Mouse (Mus musculus) regulatory T cell (primary cell): Measurements from ENCODE around the gene Trim28.

Source experiments
- in situ Hi-C: fragments of 300-600 bp; cut with MboI, MseI; formaldehyde crosslinking; loops from one replicate; pipeline ENCODE4 v1.15.1; 2025; ENCODE audit warnings: high pct_unique_total_duplicates

Trim28 gene

DNA sequence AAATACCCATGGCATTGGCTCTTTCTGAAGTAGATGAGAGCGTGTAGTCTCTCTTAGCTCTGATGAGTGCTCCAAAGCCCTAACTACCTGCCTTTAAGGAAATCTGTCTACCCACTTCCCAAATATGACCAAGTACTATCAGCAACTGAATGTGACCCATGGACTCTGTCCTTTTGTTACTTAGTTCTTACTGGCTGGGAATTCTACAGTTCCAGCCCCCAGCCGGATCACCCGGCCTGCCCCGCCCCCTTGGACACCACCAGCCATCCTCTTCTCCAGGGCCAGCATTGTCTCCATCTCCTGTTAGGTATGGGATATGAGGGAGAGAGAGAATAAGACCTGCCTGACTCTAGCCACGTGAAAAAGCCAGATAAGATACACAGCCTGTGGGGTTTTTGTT, 861 bp upstream of the Trim28 start, which contains the start of gene Slc27a5:
Gene Slc27a5, minus strand, starts transcription at position 140 of the 400 bp plus-strand sequence.
- in situ Hi-C loops = no loop called here

DNA sequence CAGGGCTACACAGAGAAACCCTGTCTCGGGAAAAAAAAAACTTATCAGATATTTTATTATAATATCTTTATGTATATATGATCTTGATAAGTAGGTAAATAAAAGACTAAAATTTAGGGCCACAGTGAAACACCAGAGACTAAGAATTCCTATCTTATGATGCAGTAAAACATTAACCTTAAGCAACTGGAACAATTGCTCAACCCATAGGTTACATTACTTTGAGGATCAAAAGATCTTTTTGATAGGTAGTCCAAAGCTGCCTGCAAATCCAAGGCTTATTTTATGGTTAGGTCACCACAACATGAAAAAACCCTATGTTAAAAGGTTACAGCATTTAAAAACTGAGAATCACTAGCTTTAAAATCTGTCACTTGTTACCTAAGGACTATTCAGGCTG, 2.7 kb downstream of the Trim28 start:
- in situ Hi-C loops = no loop called here

DNA sequence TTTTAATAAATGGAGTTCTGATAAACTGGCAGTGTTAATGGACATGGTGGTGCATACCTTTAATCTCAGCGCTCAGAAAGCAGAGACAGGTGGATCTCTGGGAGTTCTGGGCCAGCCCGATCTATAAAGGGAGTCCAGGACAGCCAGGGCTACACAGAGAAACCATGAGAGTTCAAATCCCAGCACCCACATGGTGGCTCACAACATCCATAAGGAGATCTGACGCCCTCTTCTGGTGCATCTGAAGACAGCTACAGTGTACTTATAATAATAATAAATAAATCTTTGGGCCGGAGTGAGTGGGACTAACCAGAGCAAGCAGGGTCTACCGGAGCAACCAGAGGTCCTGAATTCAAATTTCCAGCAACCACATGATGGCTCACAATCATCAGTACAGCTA, 4.5 kb downstream of the Trim28 start:
- in situ Hi-C loops = no loop called here

DNA sequence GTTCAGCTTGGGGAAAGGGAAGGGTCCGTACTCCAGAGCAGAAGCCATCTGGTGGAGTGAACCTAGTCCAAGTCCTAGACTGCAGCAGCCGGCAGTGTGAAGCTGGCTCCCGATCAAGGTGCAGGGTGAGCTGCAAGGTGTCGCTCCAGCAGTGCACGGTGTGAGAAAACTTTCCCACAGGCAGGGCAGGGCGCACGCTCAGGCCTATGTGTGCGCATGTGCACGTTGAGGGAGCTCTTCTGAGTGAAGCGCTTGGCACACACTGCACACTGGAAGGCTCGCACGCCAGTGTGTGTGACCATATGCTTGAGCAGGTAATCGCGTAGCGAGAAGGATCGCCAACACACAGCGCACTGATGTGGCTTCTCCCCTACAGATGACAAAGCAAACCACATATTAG, 7.1 kb downstream of the Trim28 start:
- in situ Hi-C loops = loop anchor here (5.0 kb wide), 2 partner anchors 36 to 179 kb away; no protein-coding TSS in a partner anchor

DNA sequence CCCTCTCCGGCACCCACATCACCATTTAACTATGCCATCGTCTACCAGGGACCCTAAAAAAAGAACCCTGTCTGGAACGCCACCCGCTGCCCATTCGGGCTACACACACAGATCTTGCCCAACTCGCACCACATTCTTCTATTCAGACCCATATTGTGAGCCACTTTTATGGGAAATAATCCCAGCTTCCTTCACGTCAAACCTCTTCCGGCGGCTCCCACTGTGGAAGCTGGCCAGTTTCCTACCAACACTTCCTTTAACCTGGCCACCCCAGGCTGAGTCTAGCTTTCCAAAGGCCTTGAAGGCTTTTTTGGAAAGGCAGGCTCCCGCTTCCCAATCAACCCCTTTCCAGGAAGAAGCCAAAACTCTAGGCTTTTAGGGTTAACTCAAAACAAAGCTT, 7.6 kb downstream of the Trim28 start:
- in situ Hi-C loops = loop anchor here (5.0 kb wide), 2 partner anchors 36 to 179 kb away; no protein-coding TSS in a partner anchor

DNA sequence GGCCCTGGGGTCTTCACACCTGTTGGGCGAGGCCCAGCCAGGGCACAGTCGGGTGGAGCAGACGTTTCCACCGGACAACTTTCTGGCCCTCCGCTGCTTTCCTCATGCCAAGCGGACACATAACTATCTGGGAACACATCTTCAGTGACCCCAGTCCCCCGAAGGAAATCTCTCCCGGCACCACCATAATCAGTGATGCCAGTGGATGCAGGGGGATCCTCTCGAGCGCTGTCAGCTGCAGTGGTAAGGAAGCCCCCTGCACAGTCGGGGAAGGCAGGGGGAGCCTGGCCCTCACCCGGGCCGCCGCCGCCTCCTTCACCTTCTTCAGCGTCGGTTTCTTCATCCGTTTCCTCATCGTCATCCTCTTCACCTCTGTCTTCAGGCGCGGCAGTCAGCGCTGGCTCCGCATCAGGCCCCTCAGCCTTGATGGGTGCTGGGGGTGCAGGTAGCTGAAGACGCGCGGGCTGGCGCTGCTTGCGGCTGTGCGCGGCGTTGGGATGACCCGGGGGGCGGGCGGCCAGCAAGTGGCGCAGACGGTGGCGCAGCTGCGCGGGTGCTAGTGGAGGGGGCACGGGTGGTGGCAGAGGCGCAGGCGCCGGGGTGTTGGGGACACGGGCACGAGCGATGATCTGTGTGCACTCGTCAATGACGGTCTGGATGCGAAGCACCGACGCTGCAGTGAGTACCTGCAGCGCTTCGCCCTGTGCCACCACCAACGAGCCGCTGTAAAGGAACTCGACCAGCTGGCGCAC, 8.6 kb downstream of the Trim28 start:
- in situ Hi-C loops = loop anchor here (5.0 kb wide), 2 partner anchors 35 to 180 kb away; no protein-coding TSS in a partner anchor

DNA sequence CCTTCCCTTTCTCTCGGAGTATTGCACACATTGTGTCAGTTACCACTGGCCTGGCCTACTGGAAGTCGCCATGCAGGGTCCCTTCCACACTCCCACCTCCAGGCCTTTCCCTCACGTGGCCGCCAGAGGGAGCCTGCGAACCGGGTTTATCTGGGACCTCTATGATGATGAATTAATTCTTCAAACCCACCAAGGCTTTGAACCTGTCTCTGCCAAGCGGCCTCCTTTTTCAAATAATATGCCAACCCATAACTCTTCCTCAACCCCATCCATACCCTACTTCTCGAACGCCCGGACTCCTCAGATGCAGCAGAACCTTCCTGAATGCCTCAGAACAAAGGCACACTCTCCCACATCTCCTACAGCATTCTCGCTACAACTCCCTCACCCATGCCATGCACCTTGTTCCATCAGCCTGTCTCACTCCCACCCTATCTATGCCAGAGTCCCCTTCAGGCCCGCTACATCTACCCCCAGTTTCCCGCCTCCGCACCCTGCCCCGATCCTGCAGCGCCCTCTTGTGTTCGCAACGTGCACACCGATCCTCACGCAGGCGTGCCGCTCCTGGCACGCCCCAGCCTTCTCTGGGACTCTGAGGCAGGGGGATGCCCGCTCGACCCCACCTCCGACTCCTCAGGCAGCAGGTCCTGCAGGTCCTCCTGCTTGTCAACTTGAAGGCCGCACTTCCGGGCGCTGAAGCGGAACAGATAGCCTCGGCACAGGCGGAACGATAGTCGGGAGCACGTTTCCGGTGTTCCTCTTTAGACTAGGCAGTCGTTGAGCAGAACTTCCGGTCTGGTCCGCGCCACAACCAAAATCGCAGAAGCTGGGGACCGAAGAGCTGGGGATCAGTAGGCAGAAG, 10.5 kb downstream of the Trim28 start:
- in situ Hi-C loops = loop anchor here (5.0 kb wide), 2 partner anchors 33 to 182 kb away; no protein-coding TSS in a partner anchor

DNA sequence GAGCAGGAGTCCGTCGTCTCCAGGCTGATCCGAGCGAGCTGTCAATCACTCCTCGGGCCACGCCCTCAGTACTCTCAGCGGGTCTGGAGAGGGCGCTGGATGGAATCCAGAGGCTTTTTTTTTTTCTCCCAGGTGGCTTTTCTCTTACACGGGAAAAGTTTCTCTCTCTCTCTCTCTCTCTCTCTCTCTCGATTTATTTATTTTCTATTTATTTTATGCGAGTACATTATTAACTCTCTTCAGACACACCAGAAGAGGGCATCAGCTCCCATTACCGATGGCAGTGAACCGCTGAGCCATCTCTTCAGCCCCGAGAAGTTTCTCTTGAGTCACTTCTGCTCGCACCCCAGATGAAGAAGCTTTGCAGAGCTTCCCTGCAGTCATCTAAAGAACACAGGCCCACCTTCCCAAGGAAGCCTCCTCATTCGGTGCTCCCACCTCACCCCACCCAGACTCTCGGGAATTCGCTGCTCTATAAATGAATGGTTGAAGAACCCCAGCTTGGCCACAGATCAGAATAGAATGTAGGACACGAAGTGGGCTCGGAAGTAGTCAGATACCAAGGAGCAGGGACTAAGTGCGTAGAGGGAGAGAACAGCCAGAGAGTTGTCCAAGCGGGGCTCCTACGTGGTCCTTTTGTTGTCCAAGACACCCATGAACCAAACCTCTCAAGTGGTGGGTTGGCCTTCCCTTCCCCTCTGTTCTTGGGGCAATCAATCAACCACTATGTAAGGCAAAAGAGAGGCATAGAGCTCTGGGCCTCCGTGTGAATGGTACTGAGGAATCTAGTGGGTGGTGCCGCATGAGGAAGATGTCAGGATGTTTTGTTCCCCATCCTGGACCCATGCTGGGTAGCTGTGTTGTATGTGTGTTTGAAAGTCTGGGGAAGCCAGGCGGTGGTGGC, 11.3 kb downstream of the Trim28 start, which contains the start of gene Zbtb45:
Gene Zbtb45, minus strand, starts transcription at position 30 of the 904 bp plus-strand sequence.
- in situ Hi-C loops = no loop called here

DNA sequence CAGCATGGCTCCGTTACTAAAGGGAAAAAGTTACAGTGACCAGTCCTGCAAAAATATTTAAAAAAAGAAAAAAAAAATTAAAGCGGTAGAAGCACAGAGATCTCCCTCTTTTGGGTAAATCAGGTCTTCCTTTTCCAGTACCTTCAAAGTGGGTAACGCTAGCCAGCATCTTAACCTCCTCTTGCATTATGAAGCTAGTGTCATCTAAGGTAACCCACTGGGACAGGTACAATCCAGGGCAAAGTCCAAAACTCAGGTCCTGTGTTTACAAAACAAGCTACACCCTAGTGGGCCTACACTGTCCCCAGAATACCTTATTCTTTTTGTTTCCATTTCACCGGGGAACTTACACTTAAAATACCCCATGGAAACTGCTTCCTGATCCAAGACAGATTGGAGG, 14.8 kb downstream of the Trim28 start:
- in situ Hi-C loops = no loop called here

DNA sequence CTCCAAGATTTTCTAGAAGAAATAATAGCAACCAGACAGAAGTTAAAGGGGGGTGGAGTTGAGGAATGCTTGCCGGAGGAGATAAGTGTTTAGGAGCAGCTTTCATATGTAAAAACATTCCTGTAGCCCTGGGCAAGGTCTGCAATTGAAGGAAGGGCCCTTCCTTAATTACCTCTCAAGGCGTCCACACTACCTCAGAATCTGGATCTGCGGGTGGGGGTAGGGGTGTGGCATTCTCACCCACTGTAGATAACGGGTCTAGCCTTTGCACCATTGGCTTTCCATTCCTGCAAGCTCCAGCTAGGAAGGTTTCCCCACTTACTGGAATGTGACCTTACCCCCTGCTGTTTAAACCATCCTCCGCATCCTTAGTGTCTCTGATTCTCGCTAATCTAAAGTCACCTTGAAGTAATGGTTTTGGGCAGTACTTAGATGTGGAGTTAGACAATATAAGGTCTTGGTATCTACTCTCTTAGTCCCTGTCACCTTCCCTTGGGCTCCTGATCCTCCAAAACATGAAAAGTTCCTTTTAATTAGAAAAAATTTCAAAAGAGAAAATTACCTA, 15.4 kb downstream of the Trim28 start:
- in situ Hi-C loops = no loop called here

DNA sequence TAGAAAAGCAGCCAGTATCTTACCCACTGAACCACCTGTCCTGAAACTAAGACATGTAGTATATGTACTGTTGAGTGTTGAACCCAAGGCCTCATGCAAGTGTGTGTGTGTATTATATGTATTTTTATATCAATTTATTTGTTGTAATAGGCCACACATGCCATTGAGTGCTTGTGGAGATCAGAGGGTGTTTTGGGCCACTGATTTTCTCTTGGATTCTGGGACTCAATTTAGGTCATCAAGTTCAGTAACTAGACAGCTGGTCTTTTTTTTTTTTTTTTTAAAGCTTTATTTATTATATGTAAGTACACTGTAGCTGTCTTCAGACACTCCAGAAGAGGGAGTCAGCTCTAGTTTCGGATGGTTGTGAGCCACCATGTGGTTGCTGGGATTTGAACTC, 16.3 kb downstream of the Trim28 start:
- in situ Hi-C loops = no loop called here

DNA sequence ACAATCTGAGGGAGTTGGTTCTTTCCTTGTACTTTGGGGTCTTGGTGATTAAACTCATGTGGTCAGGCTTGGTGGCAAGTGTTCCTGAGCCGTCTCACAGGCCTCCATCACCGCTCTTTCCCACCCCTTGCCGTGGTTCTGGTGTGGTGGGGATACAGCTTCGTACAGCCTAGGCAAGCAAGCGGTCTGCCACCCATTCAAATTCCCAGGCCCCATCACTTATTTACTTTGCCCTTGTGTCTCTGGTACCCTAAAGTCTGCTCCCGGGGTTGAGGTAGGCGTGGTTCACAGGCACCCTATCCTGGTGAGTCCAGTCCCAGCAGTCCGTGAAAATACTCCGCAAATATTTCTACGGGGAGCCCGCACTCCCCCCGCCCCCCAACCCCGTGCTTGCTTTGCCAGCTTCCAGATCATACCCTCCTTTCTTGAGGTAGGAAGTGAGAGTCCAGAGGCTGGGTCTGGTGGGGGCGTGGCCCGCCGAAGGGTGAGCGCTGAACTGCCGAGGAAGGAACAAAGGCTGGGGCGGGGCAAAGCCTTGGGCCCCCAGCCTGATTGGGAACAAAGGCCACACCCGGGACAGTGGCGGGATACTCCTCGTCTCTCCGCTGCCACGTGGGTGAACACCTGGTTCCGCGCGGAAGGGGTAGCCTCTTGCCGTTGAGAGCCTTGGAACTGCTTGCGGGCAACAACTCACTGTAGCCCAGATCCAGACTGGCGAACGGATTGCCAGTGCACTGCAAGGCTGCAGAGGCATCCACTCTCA, 24.0 kb downstream of the Trim28 start:
- in situ Hi-C loops = no loop called here

DNA sequence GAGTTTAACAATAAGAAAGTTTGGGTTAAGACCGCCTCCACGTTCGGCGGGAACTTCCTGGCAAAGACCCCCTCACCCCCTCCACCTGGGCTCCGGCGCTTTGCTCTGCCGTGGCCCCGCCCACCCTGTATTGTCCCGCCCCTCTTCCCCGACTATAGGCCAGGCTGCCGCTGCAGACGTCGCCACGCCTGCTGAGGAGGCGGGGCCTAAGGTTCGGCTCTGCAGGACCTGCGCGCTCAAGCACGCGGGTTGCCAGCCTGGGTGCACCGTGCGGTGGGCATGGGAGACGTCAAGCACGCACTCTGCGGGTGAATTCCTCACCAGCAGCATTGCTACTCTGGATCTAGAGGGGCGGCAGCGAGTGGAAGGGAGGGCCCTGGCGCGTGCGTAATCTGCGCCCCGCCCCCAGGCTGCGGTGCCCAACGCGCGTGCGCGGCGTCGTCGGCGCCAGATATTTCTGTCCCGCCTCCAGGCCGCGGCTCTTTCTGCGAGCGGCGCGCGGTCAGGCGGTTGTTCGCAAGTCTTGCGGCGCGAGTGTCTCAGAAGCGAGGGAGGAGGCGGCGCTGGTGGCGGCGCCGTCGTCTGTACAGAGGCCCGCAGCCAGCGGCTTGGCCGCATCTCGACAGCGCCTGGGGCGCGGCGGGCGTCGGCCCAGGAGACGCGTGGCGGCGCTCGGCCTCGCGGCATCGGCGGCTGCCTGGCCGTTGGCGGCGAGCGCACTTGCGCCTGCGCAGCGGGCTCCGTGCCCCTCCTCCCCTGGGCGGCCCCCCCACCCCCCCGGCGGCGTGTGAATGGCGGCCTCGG, 25.2 kb downstream of the Trim28 start:
- in situ Hi-C loops = no loop called here

DNA sequence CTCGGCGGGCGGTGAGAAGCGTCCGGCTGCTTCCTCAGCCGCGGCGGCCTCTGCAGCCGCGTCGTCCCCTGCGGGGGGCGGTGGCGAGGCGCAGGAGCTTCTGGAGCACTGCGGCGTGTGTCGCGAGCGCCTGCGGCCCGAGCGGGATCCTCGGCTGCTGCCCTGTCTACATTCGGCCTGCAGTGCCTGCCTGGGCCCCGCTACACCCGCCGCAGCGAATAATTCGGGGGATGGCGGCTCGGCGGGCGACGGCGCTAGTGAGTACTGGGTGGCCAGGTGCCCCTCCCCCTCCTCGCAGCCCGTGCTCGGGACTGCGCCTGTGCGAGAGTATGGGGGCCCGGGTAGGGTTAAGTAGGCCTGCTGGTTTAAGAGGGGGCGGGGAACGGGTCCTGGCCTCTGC, 25.9 kb downstream of the Trim28 start:
- in situ Hi-C loops = no loop called here

DNA sequence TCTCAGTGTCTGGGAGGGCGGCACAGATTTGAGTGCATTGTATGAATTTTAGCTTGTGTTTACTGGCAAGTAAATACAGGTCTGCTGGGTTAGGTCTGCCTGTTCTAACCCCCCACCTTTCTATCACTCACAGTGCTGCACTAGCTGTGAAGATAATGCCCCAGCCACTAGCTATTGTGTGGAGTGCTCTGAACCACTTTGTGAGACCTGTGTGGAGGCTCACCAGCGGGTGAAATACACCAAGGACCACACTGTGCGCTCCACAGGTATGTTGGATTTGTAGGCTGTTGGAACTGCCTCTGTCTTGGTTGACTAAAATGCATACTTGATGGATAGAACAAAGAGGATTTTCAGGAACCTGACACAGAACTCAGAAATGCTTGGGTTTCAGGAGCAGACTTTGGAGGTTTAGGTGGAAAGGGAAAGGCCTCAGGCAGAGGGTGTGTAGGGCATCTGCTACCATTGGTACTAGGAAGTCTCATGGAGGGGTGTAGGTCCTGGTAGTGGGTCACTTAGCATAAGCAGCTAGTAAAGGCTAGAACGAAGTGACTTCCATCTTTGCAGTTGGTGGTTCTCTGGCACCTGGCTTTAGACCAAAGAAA, 26.7 kb downstream of the Trim28 start:
- in situ Hi-C loops = no loop called here

DNA sequence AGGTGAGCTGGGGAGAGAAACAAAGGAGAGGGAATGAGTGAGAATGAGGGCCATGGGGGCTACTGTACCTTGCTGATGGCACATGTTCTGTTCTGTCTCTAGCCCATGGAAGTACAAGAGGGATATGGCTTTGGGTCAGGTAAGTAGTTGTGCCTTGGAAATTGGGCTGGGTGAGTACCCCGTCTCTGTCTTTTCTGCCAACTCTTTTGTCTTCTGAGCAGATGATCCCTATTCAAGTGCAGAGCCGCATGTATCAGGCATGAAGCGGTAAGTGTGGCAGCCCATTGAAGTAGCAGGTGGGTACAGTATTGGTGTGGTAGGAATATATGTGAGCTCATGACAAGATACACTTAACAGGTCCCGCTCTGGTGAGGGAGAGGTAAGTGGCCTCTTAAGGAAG, 30.1 kb downstream of the Trim28 start:
- in situ Hi-C loops = no loop called here

DNA sequence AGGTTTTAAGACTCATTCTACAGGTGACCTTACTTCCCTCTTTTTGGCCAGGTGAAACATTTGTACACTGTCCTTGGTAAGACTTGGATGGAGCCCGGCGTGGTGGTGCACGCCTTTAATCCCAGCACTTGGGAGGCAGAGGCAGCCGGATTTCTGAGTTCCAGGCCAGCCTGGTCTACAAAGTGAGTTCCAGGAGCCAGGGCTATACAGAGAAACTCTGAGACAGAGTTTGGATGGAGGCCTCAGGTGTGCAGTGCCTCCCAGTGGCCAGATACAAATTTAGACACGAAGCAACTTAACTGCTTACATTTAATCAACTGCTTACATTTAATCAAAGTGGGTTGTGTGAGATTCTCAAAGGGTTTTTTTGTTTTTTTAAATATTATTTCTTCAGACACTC, 32.2 kb downstream of the Trim28 start:
- in situ Hi-C loops = no loop called here

DNA sequence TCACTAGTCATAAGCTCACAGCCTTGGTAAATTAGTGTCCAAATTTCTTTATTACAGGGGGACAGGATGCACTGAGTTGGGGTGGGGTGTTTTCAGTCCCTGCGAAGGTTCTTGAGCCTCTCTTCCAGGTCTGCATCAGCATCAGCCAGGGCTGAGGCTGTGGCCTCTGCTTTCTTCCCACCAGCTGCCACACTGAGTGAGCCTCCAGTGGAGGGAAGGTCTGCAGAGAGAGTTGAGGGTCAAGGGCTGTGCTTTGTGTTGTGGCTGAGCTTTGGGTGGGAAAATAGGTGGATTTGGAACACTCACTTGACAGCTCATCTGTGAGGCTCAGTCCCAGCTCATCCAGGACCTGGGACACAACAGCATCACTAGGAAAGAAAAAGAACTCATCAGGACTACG, 33.1 kb downstream of the Trim28 start:
- in situ Hi-C loops = no loop called here

DNA sequence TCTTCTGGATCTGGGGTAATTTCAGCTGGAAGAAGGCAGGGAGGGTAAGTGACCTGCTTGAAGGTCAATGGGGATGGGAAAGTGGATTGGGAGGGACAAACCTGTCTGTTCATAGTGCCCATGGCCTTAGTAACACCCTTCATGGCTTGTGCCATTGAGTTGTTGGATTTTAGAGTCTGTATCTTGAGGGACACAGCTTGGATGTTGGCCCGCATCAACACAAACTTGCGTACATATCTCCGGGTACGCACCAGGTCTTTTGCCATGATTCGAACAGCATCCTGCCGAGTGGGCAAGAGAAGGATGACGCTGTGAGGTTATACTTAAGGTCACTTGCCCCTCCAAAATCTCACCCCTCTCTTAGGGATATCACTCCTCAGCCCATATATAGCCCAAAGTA, 33.6 kb downstream of the Trim28 start:
- in situ Hi-C loops = no loop called here
